ENCODE assay signal across 19 mouse cellular contexts in the genomic region with DNA sequence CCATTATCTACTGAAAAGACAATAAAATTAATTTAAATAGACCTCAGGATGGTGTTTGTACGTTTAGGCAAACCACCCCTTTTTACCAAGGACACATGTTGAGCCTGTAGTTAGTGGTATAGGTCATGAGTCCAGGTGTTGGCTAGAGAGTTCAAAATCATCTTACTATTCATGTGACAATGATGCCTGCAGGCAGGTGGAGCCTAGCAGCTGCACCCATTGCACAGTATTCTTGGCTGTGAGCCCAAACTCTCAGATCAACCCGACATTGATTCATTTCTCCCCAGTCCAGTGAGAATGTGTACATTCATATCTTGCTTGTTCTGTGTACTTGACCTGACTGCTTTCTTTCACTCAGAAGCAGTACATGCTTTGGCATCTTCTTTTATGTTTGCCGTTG.
DNase-seq lines count a peak whose midpoint lies in the region; ATAC-seq and TF ChIP-seq lines count a peak whose summit lies in the region.
"Had no signal": no experiment of that assay in that cellular context is flagged by ENCODE, and none has a peak within 500 bp of the region (broad histone marks: within the 10 kb centered on the region; RNA-seq: fewer than 3 reads in every experiment).

No protein-coding gene starts in this region.

- H3K27me3 ChIP-seq in midbrain, postnatal 0 days (ENCODE audit: insufficient read depth, low read length) = no peaks in the 10 kb centered on the region
- no peaks in the 10 kb centered on the region for H3K27me3 ChIP-seq in midbrain, embryonic 14.5 days (ENCODE audit: control insufficient read depth, insufficient read depth, low read length)
- H3K27me3 ChIP-seq: embryonic facial prominence, embryonic 12.5 days; forebrain, embryonic 13.5 days; heart, embryonic 12.5 days had no signal

- H3K9ac ChIP-seq in midbrain, postnatal 0 days (replicated peaks; ENCODE audit: low read length, poor library complexity, severe bottlenecking) = no peak overlapping the region
- no peak overlapping the region for H3K9ac ChIP-seq in midbrain, embryonic 14.5 days (replicated peaks; ENCODE audit: low read length)
- H3K9ac ChIP-seq: embryonic facial prominence, embryonic 12.5 days; forebrain, embryonic 13.5 days; forebrain, postnatal 0 days; heart, embryonic 12.5 days; hindbrain, embryonic 14.5 days had no signal

- H3K4me2 ChIP-seq in midbrain, postnatal 0 days (ENCODE audit: low read depth, low read length, poor library complexity, severe bottlenecking) = no peak overlapping the region
- H3K4me2 ChIP-seq in midbrain, embryonic 14.5 days (ENCODE audit: low read length) = no peak overlapping the region
- H3K4me2 ChIP-seq: embryonic facial prominence, embryonic 12.5 days; forebrain, embryonic 13.5 days; heart, embryonic 12.5 days; hindbrain, embryonic 14.5 days had no signal

- 72% methylated on average over 3 of the region's 3 CpGs for WGBS in midbrain, postnatal 0 days
- WGBS in midbrain, embryonic 14.5 days = 81% methylated on average over 3 of the region's 3 CpGs

- no peak overlapping the region for H3K27ac ChIP-seq in midbrain, postnatal 0 days (ENCODE audit: low read depth, low read length)
- H3K27ac ChIP-seq in midbrain, embryonic 14.5 days (replicated peaks; ENCODE audit: low read depth, low read length) = no peak overlapping the region
- H3K27ac ChIP-seq: embryonic facial prominence, embryonic 12.5 days; forebrain, embryonic 13.5 days; hindbrain, embryonic 10.5 days; hindbrain, embryonic 14.5 days had no signal

- no peaks in the 10 kb centered on the region for H3K36me3 ChIP-seq in midbrain, postnatal 0 days (ENCODE audit: insufficient read depth, low read length)
- no peaks in the 10 kb centered on the region for H3K36me3 ChIP-seq in midbrain, embryonic 14.5 days (ENCODE audit: control insufficient read depth, insufficient read depth, low read length)
- H3K36me3 ChIP-seq: embryonic facial prominence, embryonic 12.5 days; heart, embryonic 12.5 days; hindbrain, embryonic 10.5 days had no signal

- no peaks in the 10 kb centered on the region for H3K4me1 ChIP-seq in midbrain, postnatal 0 days (ENCODE audit: insufficient read depth, low read length)
- H3K4me1 ChIP-seq in midbrain, embryonic 14.5 days (ENCODE audit: control insufficient read depth, insufficient read depth, low read length) = no peaks in the 10 kb centered on the region
- H3K4me1 ChIP-seq: embryonic facial prominence, embryonic 12.5 days; forebrain, embryonic 13.5 days; heart, embryonic 12.5 days; hindbrain, embryonic 10.5 days had no signal

- intact Hi-C loops in left cerebral cortex, postnatal 4 days (cut with DNase I) = no loop called here

- no peaks in the 10 kb centered on the region for H3K9me3 ChIP-seq in midbrain, postnatal 0 days (ENCODE audit: low read length)
- no peaks in the 10 kb centered on the region; the same call in 1 of the 2 replicates for H3K9me3 ChIP-seq in midbrain, embryonic 14.5 days (ENCODE audit: control insufficient read depth, low read length)
- H3K9me3 ChIP-seq: embryonic facial prominence, embryonic 12.5 days; forebrain, embryonic 13.5 days; heart, embryonic 12.5 days had no signal

- no peak overlapping the region for H3K4me3 ChIP-seq in midbrain, postnatal 0 days (ENCODE audit: low read depth, low read length)
- no peak overlapping the region for H3K4me3 ChIP-seq in midbrain, embryonic 14.5 days (replicated peaks; ENCODE audit: low read depth, low read length)
- H3K4me3 ChIP-seq: embryonic facial prominence, embryonic 12.5 days; forebrain, embryonic 13.5 days; heart, embryonic 12.5 days; hindbrain, embryonic 10.5 days had no signal

- TF ChIP-seq CTCF in midbrain, postnatal 0 days (IDR thresholded peaks at IDR 0.05) = no peak

- ATAC-seq in midbrain, postnatal 0 days (ENCODE audit: low FRiP score) = no peak
- ATAC-seq in midbrain, embryonic 14.5 days (ENCODE audit: low FRiP score, low TSS enrichment) = no peak
- ATAC-seq: forebrain, embryonic 13.5 days; forebrain, postnatal 0 days had no signal

- DNase-seq in left cerebral cortex, postnatal 4 days = peak; percentile 6
- DNase-seq in left cerebral cortex, adult 8-10 months (ENCODE audit: low spot score in 2 of 2) = no peak
- DNase-seq in midbrain, postnatal 0 days (ENCODE audit: low spot score) = peak; percentile 4
- DNase-seq in midbrain, embryonic 14.5 days = no peak
- DNase-seq in gonadal fat pad, adult 2 months (ENCODE audit: low read depth) = peak; percentile 61
- DNase-seq in thymus, postnatal 14 days = no peak
- DNase-seq in spleen, postnatal 4 days (ENCODE audit: low spot score in 2 of 2) = no peak
- DNase-seq: adrenal gland, adult 2 months; adrenal gland, postnatal 25 days; cerebellum, adult 18-20 months; cerebellum, postnatal 14 days; embryo, embryonic 11 days; forebrain, postnatal 0 days; gastrocnemius, postnatal 14 days had no signal

Comparison
In these comparisons a context has a peak if more than half of its experiments do, and no peak if none do; other contexts are left out.
1. DNase-seq: peak in left cerebral cortex, postnatal 4 days (single experiment), midbrain, postnatal 0 days (single experiment) and gonadal fat pad, adult 2 months (single experiment); none in left cerebral cortex, adult 8-10 months (0 of 2), midbrain, embryonic 14.5 days (single experiment), thymus, postnatal 14 days (single experiment) and spleen, postnatal 4 days (0 of 2).